Mouse (Mus musculus) left cerebral cortex, postnatal 10 days (tissue): Measurements from ENCODE around the gene Ifngr1. TPM values are rescaled to one million over a fixed set of nuclear protein-coding genes. Genes with fewer than 3 reads are reported as not detected.

Source experiments
- DNase-seq, 2 experiments: peaks; one replicate each; pipeline ENCODE4 v3.0.0; 2021 to 2022; ENCODE audit warnings: low spot score in 2 of 2, mixed read lengths in 1 of 2; ENCODE audit errors: extremely low spot score in 1 of 2
- intact Hi-C: fragments of 180-260 bp; cut with DNase I; formaldehyde crosslinking; loops from one replicate; pipeline ENCODE4 v1.15.1; 2025
- total RNA-seq, 2 experiments: library from RNA; stranded (reverse); gene quantifications; 2 replicates each; pipeline ENCODE4 v1.2.3; 2021

The Ifngr1 gene
- total RNA-seq, 2 experiments from 2014 or later: 13.3 to 16.2 TPM

- intact Hi-C loops: no loop called here
- no peak for DNase-seq
Observed at GRCm38 (mm10) chr10:19624617-19625016, 32.9 kb downstream of the Ifngr1 start.

DNA sequence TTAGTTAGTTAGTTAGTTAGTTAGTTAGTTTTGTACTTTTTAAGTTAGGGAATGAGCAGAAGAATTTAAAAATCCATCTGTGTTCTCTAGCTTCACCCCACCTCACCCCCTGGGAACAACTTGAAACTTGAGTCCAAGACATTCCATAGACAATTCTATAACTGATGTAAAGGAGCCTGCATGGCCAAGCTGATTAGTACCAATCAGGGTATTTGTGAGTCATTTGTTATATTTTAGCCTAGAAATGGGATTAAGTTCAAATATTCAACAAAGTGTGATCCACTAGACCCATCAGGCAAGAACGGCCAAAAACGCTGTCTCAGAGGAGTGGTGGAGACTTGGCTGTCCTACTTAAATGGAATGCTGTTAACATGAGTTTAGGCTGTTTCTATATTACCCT lies 35.6 kb downstream of the Ifngr1 start:
- intact Hi-C loops: no loop called here
- DNase-seq: no peak

GRCm38 (mm10) chr10:19627748-19628147 lies 36.0 kb downstream of the Ifngr1 start:
- intact Hi-C loops: no loop called here
- DNase-seq: no peak

GRCm38 (mm10) chr10:19631616-19632195 lies 40.0 kb downstream of the Ifngr1 start:
- DNase-seq: no peak
- intact Hi-C loops: no loop called here

GRCm38 (mm10) chr10:19638851-19639250 lies 47.1 kb downstream of the Ifngr1 start:
- intact Hi-C loops: no loop called here
- no peak for DNase-seq

DNA sequence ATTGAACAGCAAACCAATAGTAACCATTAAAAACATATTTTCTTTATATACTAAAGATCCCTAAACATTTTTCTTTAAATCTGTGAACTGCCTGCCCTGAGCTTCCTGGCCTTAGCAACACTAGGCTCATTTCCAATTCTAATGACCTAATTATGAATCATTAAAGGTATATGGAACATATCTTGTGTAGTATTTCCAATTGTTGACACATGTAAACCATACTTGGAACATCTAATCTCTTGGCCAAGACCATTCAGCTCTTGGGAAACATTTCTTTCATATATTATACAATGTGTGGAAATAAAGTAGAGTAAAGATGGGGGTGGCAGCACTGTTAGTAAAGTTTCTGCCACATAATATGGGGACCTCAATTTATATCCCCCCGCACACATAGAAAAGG lies 47.9 kb downstream of the Ifngr1 start:
- DNase-seq: no peak
- intact Hi-C loops: no loop called here

- DNase-seq: no peak
- intact Hi-C loops: no loop called here
Observed at GRCm38 (mm10) chr10:19645119-19645518, 53.4 kb downstream of the Ifngr1 start.

DNA sequence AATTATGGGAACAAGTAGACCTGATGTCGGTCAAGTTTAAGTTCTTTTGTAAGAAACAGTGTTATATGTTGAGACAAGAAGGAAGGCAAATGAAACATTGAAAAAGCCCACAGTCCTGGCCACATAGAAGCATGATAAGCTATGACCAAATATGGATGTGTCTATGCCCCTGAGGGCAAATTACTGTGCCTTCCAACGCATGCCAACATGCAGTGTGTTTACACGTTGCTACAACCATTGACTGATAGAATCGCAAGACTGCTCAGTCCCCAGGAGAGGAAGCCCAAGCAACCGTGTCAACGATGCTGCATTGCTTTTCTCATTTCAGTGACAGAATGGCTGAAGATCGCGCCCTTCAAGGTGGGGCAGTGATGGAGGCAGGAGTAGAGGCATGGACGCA lies 65.7 kb downstream of the Ifngr1 start:
- DNase-seq: no peak
- intact Hi-C loops: no loop called here

Other genes starting within 250 kb of the Ifngr1 start
- not detected for gene Olig3, start 235.4 kb upstream of the Ifngr1 start, total RNA-seq
- not detected for gene Il22ra2, start 30.0 kb downstream of the Ifngr1 start, total RNA-seq
- under 1 TPM in 1 of 2 experiments, not detected in 1; 0.15 TPM for gene Il20ra, start 120.6 kb downstream of the Ifngr1 start, total RNA-seq